Mouse (Mus musculus): ENCODE data around the gene Treml1.
A peak's percentile ranks its signal among the peaks of the same experiment; 100 is the strongest.

The Treml1 gene

DNA sequence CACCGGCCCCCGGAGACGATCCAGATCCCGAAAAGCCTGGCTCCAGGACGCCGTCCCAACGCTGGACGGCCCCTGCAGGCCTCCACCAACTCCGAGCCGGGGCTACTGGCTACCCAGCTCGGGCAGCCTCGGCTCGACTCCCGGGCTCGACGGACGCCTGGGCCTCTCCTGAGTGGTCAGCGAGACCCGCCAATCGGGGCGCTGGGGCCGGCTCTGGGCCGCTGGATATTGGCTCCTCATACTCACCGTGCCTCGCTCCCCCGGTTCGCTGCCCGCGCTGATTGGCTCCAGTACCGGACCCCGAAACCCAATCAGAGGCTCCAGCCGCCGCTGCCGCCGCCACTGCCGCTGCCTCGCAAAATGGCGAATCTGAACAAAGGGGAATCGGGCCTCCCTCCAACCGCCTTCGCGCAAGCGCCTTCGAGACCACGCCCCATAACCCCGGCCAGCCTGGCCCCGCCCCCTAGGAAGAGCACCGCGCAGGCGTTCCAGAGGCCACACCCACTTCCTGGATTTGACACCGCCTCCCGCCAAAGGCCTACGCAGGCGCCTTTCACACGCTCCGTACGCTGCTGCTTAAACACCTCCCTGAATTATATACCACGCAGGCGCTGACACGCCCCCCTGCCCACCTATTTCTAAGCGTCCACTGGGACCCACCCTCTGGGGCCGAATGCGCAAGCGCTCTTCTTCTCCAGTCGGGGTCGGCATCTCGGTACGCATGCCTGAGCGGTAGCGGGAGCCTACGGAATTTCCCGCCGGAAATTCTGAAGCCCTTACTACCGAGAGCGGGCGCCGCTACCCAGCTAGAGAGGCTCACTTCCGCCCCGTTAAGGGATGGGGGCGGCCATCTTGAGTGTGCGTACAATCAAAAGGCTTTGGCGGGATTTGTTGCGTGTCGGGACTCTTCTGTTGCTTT lies 49.9 kb downstream of the Treml1 start, which contains the start of the genes Nfya and Oard1:
Gene Nfya, minus strand, starts transcription at position 527 of the 919 bp plus-strand sequence.
Gene Oard1, plus strand, starts transcription at position 635 of the 919 bp plus-strand sequence.
- DNase-seq (ENCODE audit: low spot score), result peak; percentile 100

DNA sequence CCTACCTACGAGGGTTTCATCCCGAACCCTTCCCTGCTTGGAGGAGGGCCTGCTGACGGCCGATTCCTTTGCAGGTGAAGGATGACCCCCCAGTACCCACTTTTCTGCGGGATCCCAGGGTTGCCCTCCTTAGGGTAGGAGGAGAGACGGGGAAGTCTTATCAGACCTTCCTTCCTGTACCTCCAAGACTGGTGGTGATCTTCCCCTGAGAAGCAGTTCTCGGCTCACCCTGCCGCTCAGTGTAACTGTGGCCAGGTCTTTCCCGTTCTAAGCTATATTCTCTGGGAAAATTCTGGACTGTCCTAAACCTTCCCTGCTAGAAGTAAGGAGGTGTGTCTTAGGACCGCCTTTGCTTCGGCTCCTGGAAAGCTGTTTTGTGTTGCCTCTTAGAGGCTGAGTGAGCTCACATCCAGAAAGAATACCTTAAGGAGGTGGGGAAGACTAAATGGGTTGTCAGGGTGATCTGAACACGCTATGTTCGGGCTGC lies 50.6 kb downstream of the Treml1 start:
- DNase-seq (ENCODE audit: low spot score), result peak; percentile 70

DNA sequence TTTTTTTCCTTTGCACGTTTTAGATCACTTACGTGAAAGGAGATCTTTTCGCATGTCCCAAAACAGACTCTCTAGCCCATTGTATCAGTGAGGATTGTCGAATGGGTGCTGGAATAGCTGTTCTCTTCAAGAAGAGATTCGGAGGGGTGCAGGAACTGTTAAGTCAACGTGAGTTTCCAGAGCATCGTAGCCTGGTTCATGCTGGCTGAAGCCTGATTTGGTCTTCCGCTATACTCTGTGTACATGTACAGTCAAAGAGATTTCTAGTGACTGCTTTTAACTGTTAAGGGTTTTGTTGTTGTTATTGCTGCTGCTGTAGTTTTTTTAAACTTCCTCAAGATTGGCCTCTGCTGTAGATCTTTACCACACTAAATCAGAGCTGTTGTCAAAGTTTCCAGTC lies 51.5 kb downstream of the Treml1 start:
- no peak for DNase-seq (ENCODE audit: low spot score)

DNA sequence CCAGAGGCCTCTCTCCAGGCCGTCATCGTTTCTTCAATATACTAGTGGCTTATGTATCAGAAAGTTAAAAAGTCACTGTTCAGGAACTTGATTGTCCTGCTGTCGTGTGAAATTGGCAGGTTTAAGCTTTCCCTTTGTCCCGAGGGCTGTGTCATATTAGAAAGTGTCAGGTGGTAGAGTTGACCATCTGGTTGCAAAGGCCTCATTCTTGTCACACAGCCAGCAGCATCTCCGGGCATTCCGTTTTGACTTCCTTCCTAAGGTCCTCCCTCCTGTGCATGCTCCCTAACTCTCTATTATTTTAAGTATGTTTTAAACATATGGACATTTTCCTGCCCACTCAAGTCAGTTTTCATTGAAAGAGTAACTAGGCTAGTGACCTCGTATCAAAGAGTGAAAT lies 56.3 kb downstream of the Treml1 start:
- DNase-seq (ENCODE audit: low spot score), result no peak
